ENCODE assay signal across 8 mouse cellular contexts in genomic region chr10:91180761-91181460, GRCm38 (mm10). TPM values are rescaled to one million over a fixed set of nuclear protein-coding genes. Genes with fewer than 3 reads are reported as not detected.
DNase-seq lines count a peak whose midpoint lies in the region; ATAC-seq and TF ChIP-seq lines count a peak whose summit lies in the region.

Tmpo (minus strand) TSS chr10:91181315.

- peak; percentile 62 for DNase-seq in lung, postnatal 0 days (ENCODE audit: low spot score)
- DNase-seq in lung, postnatal 4 days: no peak
- DNase-seq in heart, adult 8-10 months (ENCODE audit: low spot score): no peak
- no peak for DNase-seq in layer of hippocampus, postnatal 25 days (ENCODE audit: extremely low spot score in 1 of 2, low spot score in 1 of 2)
- DNase-seq in ovary, postnatal 36 days (ENCODE audit: low spot score): no peak
- DNase-seq in spleen, adult 18-20 months: no peak

- peaks cover 8% of the 10 kb centered on the region; the same call in 1 of the 2 replicates for H3K4me1 ChIP-seq in lung, postnatal 0 days (ENCODE audit: insufficient read depth, low read depth, low read length)
- peaks cover 26% of the 10 kb centered on the region for H3K4me1 ChIP-seq in midbrain, embryonic 15.5 days

- ATAC-seq in lung, postnatal 0 days: 0 out of 2 replicates have a peak, but pooled peaks have one; percentile 12
- ATAC-seq in common myeloid progenitor, adult 5-6 weeks (replicated peaks; ENCODE audit: low read depth, poor library complexity, severe bottlenecking): no peak
- ATAC-seq in midbrain, embryonic 15.5 days (replicated peaks): peak; percentile 7; the same call in 1 of the 2 replicates

- H3K27me3 ChIP-seq in lung, postnatal 0 days (replicated peaks; ENCODE audit: insufficient read depth, low read length): no peaks in the 10 kb centered on the region
- H3K27me3 ChIP-seq in midbrain, embryonic 15.5 days (replicated peaks): no peaks in the 10 kb centered on the region

- peak within 1 kb of the TSS; percentile 94 for H3K27ac ChIP-seq in lung, postnatal 0 days (ENCODE audit: low read length)
- peak within 1 kb of the TSS; percentile 99 for H3K27ac ChIP-seq in midbrain, embryonic 15.5 days

- WGBS in lung, postnatal 0 days: 6% methylated on average over 18 of the region's 18 CpGs
- 13% methylated on average over 18 of the region's 18 CpGs for WGBS in midbrain, embryonic 15.5 days

- H3K9ac ChIP-seq in lung, postnatal 0 days (replicated peaks; ENCODE audit: low read depth): peak within 1 kb of the TSS; percentile 52
- peak within 1 kb of the TSS; percentile 63 for H3K9ac ChIP-seq in midbrain, embryonic 15.5 days

- peak within 1 kb of the TSS; percentile 48 for H3K4me3 ChIP-seq in lung, postnatal 0 days (ENCODE audit: low read depth, low read length)
- H3K4me3 ChIP-seq in midbrain, embryonic 15.5 days: peak within 1 kb of the TSS; percentile 63

- peak; percentile 29; the same call in 1 of the 2 replicates for TF ChIP-seq EP300 in lung, postnatal 0 days (IDR thresholded peaks at IDR 0.05)

- H3K36me3 ChIP-seq in lung, postnatal 0 days (ENCODE audit: insufficient read depth, low read length): no peaks in the 10 kb centered on the region
- H3K36me3 ChIP-seq in midbrain, embryonic 15.5 days (replicated peaks): no peaks in the 10 kb centered on the region

- peak within 1 kb of the TSS; percentile 60 for H3K4me2 ChIP-seq in lung, postnatal 0 days (replicated peaks; ENCODE audit: low read depth, low read length)
- peak within 1 kb of the TSS; percentile 50 for H3K4me2 ChIP-seq in midbrain, embryonic 15.5 days

- no peaks in the 10 kb centered on the region for H3K9me3 ChIP-seq in lung, postnatal 0 days (ENCODE audit: low read length)
- H3K9me3 ChIP-seq in midbrain, embryonic 15.5 days: no peaks in the 10 kb centered on the region

- TF ChIP-seq CTCF in lung, postnatal 0 days (IDR thresholded peaks at IDR 0.05): no peak

RNA-seq across cellular contexts. Expression of gene Tmpo, which starts in this region (rescaled TPM):
- 53.3 and 67.4 TPM in 2 replicates for polyA plus RNA-seq in lung, postnatal 0 days (2015; fragmentation: Nextera tagmentation; extraction: Ambion mirVana)
- total RNA-seq in common myeloid progenitor, adult 5-6 weeks (2017): 529 and 544 TPM in 2 replicates
- 10 to 100 TPM; 36.7 to 45.0 (median 41.1) TPM for total RNA-seq in heart, adult 8-10 months (2022)
- total RNA-seq in layer of hippocampus, postnatal 25 days (2021): 10 to 100 TPM; 33.2 to 35.8 TPM
- 106 and 110 TPM in 2 replicates for polyA plus RNA-seq in midbrain, embryonic 15.5 days (2015; fragmentation: Nextera tagmentation; extraction: Ambion mirVana)

Comparison
In these comparisons a context has a peak if more than half of its experiments do, and no peak if none do; other contexts are left out.
1. RNA of gene Tmpo (total RNA-seq): 529 to 544 TPM in common myeloid progenitor, adult 5-6 weeks; 36.7 to 45.0 TPM in heart, adult 8-10 months and 33.2 to 35.8 TPM in layer of hippocampus, postnatal 25 days; every median in the first group is over 10 times any median in the second.